Mouse (Mus musculus) stomach, embryonic 15.5 days (tissue): Measurements from ENCODE around the gene Ntm. TPM values are rescaled to one million over a fixed set of nuclear protein-coding genes. Genes with fewer than 3 reads are reported as not detected.
A peak's percentile ranks its signal among the peaks of the same experiment; 100 is the strongest.

Experiments used
- ATAC-seq: fragments of 200-750 bp; cut with Nextera tagmentation; 2 replicates; pipeline ENCODE4 v1.8.0; 2017; ENCODE audit warnings: low read depth, moderate number of reproducible peaks, moderate TSS enrichment; ENCODE audit not compliant: insufficient read depth, low FRiP score
- H3K27ac ChIP-seq: fragments of 300-500 bp; sonication (generic); 2 replicates; pipeline ENCODE4 v1.5.1; 2015; ENCODE audit warnings: mild to moderate bottlenecking, inconsistent platforms
- H3K27me3 ChIP-seq: fragments of 300-500 bp; sonication (generic); replicated peaks from 2 replicates; pipeline ENCODE4 v1.6.1; 2015; ENCODE audit warnings: inconsistent platforms
- H3K36me3 ChIP-seq: fragments of 300-500 bp; sonication (generic); 2 replicates; pipeline ENCODE4 v1.6.1; 2015; ENCODE audit warnings: inconsistent platforms
- H3K4me1 ChIP-seq: fragments of 300-500 bp; sonication (generic); 2 replicates; pipeline ENCODE4 v1.6.1; 2015; ENCODE audit warnings: inconsistent platforms
- H3K4me2 ChIP-seq: fragments of 300-500 bp; sonication (generic); 2 replicates; pipeline ENCODE4 v1.6.1; 2015; ENCODE audit warnings: mild to moderate bottlenecking, inconsistent platforms
- H3K4me3 ChIP-seq: fragments of 300-500 bp; sonication (generic); replicated peaks from 2 replicates; pipeline ENCODE4 v1.5.1; 2015; ENCODE audit warnings: inconsistent platforms
- H3K9ac ChIP-seq: fragments of 300-500 bp; sonication (generic); 2 replicates; pipeline ENCODE4 v1.6.1; 2015; ENCODE audit warnings: inconsistent platforms
- H3K9me3 ChIP-seq: fragments of 300-500 bp; sonication (generic); 2 replicates; pipeline ENCODE4 v1.6.1; 2016; ENCODE audit warnings: inconsistent platforms
- WGBS: fragments of 180-500 bp; shearing (Covaris S2); methylation state at CpG from one replicate; pipeline ENCODE4 v1.1.7; 2015; 5-methylcytosine and 5-hydroxymethylcytosine counted together
- polyA plus RNA-seq: library from polyadenylated mRNA; unstranded; fragments of >200 nt; fragmentation: Nextera tagmentation; extraction: Ambion mirVana; gene quantifications from 2 replicates; pipeline ENCODE4 v1.2.1, GENCODE M21; 2015

The Ntm gene
- polyA plus RNA-seq, 1 experiment from 2014 or later: 14.5 TPM

DNA sequence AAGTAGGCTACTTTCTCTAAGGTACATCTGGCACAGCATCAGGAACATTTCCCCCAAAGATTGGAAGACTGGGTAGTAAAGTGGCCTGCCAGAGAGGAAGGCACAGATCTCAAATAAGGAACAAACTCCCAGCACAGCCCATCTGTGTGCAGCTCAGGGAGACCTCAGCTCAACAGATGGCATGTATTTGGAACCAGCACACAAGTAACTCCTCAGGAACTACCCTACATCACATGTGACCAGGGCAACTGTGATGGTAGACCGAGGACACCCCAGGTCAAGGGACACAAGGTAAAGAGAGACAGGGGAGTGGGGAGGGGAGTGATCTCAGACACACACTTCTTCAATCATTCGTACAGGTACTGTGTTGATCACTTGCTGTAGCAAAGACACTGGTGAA, 556.0 kb downstream of the Ntm start:
- 91% methylated on average over 2 of the region's 2 CpGs for WGBS
- H3K9ac ChIP-seq: no peak overlapping the region
- peaks cover 14% of the 10 kb centered on the region for H3K27me3 ChIP-seq
- ATAC-seq: no peak
- no peaks in the 10 kb centered on the region for H3K36me3 ChIP-seq
- peaks cover 3% of the 10 kb centered on the region; the same call in 1 of the 2 replicates for H3K4me1 ChIP-seq
- no peaks in the 10 kb centered on the region for H3K9me3 ChIP-seq
- no peak overlapping the region for H3K27ac ChIP-seq
- H3K4me2 ChIP-seq: no peak overlapping the region
- H3K4me3 ChIP-seq: no peak overlapping the region

DNA sequence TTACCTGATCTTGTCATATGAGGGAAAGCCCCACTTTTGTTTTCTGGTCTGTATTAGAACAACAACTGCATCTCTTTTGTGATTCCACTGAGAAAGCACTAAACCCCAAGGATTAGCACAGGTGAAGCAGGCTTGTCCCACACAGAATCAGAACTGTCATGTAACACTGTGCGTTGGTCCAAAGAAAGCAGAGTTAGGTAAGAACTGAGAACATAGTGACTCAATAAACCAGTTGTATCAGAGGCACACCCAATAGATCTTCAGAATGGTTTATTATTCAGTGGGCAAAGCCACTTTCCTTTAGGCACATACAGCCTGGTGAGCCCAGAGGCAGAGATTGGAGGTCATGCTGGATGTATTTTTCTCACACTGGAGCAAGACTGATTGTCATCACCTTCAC, 556.9 kb downstream of the Ntm start:
- ATAC-seq: no peak
- Histone ChIP-seq H3K27me3 (peaks cover 12% of the 10 kb centered on the region), H3K27ac (no peak overlapping the region), H3K4me3 (no peak overlapping the region), H3K9me3 (no peaks in the 10 kb centered on the region), H3K36me3 (no peaks in the 10 kb centered on the region), H3K4me2 (no peak overlapping the region), H3K4me1 (no peaks in the 10 kb centered on the region), H3K9ac (no peak overlapping the region)
- 85% methylated on average over 1 of the region's 1 CpGs for WGBS

DNA sequence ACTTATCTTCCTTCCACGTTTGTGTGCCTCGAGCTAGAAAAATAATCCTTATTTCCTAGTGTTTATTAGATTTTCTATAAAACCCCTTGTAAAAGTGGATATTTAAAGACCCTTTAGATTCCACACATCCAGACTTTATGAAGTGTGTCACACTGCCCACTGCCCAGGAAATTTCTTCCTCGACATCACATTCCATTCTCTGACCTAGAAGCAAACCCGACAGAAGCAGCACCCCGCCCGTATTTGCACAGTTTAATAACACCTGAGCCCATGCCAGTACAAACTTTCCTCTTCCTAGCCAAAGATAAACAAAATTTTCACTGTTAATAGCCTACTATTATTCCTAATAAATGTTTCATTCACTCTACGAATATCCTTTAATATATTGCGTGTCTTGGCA, 562.8 kb downstream of the Ntm start:
- no peak for ATAC-seq
- 45% methylated on average over 8 of the region's 8 CpGs for WGBS
- Histone ChIP-seq H3K4me3 (no peak overlapping the region), H3K9me3 (no peaks in the 10 kb centered on the region), H3K4me2 (no peak overlapping the region), H3K4me1 (no peaks in the 10 kb centered on the region), H3K27me3 (no peaks in the 10 kb centered on the region), H3K36me3 (no peaks in the 10 kb centered on the region), H3K9ac (no peak overlapping the region), H3K27ac (no peak overlapping the region)

DNA sequence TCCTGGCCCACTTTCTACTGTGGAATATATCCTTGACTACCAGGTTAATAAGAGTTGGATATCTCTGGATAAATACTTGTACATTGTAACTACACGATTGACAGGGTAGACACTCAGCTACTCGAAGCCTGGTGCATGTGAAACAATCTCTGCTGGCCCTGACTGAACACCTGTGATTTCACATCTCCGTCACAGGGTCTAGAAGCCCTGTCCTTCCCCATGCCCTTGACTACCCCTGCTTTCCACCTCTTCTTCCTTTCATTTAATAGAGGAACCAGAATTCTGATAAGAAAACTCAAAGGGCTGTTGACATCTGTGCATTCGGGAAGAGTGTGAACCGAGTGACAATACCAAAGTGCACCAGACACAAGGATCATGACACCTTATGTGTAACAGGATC, 566.8 kb downstream of the Ntm start:
- Histone ChIP-seq H3K4me3 (no peak overlapping the region), H3K4me1 (no peaks in the 10 kb centered on the region), H3K27me3 (no peaks in the 10 kb centered on the region), H3K27ac (no peak overlapping the region), H3K9ac (no peak overlapping the region), H3K36me3 (no peaks in the 10 kb centered on the region), H3K9me3 (no peaks in the 10 kb centered on the region), H3K4me2 (no peak overlapping the region)
- WGBS: 78% methylated on average over 5 of the region's 5 CpGs
- no peak for ATAC-seq

DNA sequence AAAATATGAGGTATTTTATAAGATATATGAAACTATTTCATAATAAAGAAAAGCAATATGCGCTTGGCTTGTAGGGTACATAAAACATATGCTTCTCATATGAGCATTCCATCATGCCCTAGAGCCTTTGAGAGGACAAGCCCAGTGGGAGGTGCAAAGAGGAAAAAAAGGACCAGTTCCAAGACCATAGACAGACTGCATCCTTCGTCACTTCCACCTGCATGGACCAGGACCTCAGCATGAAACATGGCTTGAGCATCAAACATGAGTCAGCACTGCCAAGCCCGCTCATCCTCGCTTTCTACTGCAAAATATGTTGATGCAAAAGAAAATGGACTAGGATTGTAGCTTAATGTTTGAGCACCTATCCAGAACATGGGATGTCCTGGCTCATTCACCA, 569.8 kb downstream of the Ntm start:
- Histone ChIP-seq H3K4me2 (no peak overlapping the region), H3K27me3 (no peaks in the 10 kb centered on the region), H3K9ac (no peak overlapping the region), H3K9me3 (no peaks in the 10 kb centered on the region), H3K27ac (no peak overlapping the region), H3K4me1 (no peaks in the 10 kb centered on the region), H3K4me3 (no peak overlapping the region), H3K36me3 (no peaks in the 10 kb centered on the region)
- WGBS: 94% methylated on average over 4 of the region's 4 CpGs
- ATAC-seq: no peak

- Histone ChIP-seq H3K4me3 (no peak overlapping the region), H3K36me3 (no peaks in the 10 kb centered on the region), H3K27ac (no peak overlapping the region), H3K4me1 (no peaks in the 10 kb centered on the region), H3K9me3 (no peaks in the 10 kb centered on the region), H3K27me3 (no peaks in the 10 kb centered on the region), H3K4me2 (no peak overlapping the region), H3K9ac (no peak overlapping the region)
- 70% methylated on average over 11 of the region's 11 CpGs for WGBS
- no peak for ATAC-seq
Measured at GRCm38 (mm10) chr9:29390796-29391517, 572.0 kb downstream of the Ntm start.

GRCm38 (mm10) chr9:29389224-29389623, 573.7 kb downstream of the Ntm start:
- WGBS: 62% methylated on average over 7 of the region's 7 CpGs
- H3K9me3 ChIP-seq: no peaks in the 10 kb centered on the region
- ATAC-seq: no peak
- H3K27ac ChIP-seq: no peak overlapping the region
- H3K4me3 ChIP-seq: no peak overlapping the region
- no peaks in the 10 kb centered on the region for H3K4me1 ChIP-seq
- H3K27me3 ChIP-seq: no peaks in the 10 kb centered on the region
- H3K4me2 ChIP-seq: no peak overlapping the region
- no peaks in the 10 kb centered on the region for H3K36me3 ChIP-seq
- no peak overlapping the region for H3K9ac ChIP-seq

DNA sequence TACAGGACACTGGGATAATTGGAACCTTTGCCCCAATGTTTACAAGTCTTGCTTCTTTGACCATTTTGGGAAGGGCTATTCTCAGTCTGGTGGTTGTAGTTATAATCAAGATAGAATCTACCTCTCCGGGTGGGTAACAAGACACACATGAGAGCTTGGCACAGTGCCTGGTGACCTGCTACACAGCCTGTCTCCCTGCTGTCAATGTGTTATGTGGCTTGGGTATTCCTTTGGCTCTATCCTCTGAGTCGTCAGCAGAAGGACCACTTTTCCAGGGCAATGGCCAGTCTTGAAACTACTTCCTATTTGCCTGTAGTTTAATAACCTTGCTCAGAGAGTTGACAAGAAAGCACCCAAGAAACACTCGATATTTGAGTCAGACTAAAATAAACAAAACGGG, 575.8 kb downstream of the Ntm start:
- ATAC-seq: no peak
- Histone ChIP-seq H3K9me3 (no peaks in the 10 kb centered on the region), H3K4me1 (no peaks in the 10 kb centered on the region), H3K36me3 (no peaks in the 10 kb centered on the region), H3K27me3 (no peaks in the 10 kb centered on the region), H3K9ac (no peak overlapping the region), H3K4me2 (no peak overlapping the region), H3K27ac (no peak overlapping the region), H3K4me3 (no peak overlapping the region)
- 55% methylated on average over 4 of the region's 4 CpGs for WGBS

GRCm38 (mm10) chr9:29377172-29378002, 585.6 kb downstream of the Ntm start:
- Histone ChIP-seq H3K4me2 (no peak overlapping the region), H3K4me3 (no peak overlapping the region), H3K9me3 (no peaks in the 10 kb centered on the region), H3K36me3 (no peaks in the 10 kb centered on the region), H3K9ac (no peak overlapping the region), H3K27ac (0 out of 2 replicates have a peak overlapping the region, but pooled peaks have one; percentile 5), H3K4me1 (no peaks in the 10 kb centered on the region), H3K27me3 (no peaks in the 10 kb centered on the region)
- WGBS: 44% methylated on average over 12 of the region's 12 CpGs
- peak; percentile 53 for ATAC-seq

DNA sequence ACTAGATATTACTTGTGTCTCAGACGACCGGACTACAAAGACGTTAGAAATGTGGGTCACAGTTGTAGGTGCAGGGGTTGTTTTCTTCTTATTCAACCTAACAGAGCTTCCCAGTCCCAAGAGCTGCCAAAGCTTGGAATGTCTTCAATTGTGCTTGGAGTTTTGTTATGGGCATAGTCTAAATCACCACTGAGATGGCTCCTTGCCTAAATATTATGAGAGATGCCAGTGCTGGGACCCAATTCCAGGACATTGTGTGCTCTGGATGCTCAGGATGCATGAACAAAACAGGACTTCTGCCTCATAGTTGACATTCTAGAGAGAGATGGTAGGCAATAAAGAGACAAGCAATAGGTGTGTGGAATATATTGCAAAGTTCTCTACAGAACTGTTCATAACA, 591.6 kb downstream of the Ntm start:
- 89% methylated on average over 3 of the region's 3 CpGs for WGBS
- ATAC-seq: no peak
- no peaks in the 10 kb centered on the region for H3K4me1 ChIP-seq
- H3K4me3 ChIP-seq: no peak overlapping the region
- no peaks in the 10 kb centered on the region for H3K36me3 ChIP-seq
- H3K9me3 ChIP-seq: no peaks in the 10 kb centered on the region
- H3K9ac ChIP-seq: no peak overlapping the region
- no peak overlapping the region for H3K4me2 ChIP-seq
- no peak overlapping the region for H3K27ac ChIP-seq
- H3K27me3 ChIP-seq: no peaks in the 10 kb centered on the region

- Histone ChIP-seq H3K27me3 (no peaks in the 10 kb centered on the region), H3K4me3 (no peak overlapping the region), H3K9me3 (no peaks in the 10 kb centered on the region), H3K4me2 (no peak overlapping the region), H3K36me3 (no peaks in the 10 kb centered on the region), H3K9ac (no peak overlapping the region), H3K27ac (no peak overlapping the region), H3K4me1 (no peaks in the 10 kb centered on the region)
- 84% methylated on average over 3 of the region's 3 CpGs for whole genome bisulfite sequencing
- no peak for ATAC-seq
Measured at GRCm38 (mm10) chr9:29369621-29370020, 593.3 kb downstream of the Ntm start.

GRCm38 (mm10) chr9:29368291-29368690, 594.6 kb downstream of the Ntm start:
- Histone ChIP-seq H3K4me1 (no peaks in the 10 kb centered on the region), H3K4me3 (no peak overlapping the region), H3K9ac (no peak overlapping the region), H3K36me3 (no peaks in the 10 kb centered on the region), H3K4me2 (no peak overlapping the region), H3K27me3 (no peaks in the 10 kb centered on the region), H3K9me3 (no peaks in the 10 kb centered on the region), H3K27ac (no peak overlapping the region)
- ATAC-seq: no peak
- 54% methylated on average over 3 of the region's 3 CpGs for WGBS
